Mouse (Mus musculus): ENCODE data around the gene Pithd1.

- TF ChIP-seq TCF12 (IDR thresholded peaks at IDR 0.05; ENCODE audit: low read depth, low read length) (no peak), CHD1 (IDR thresholded peaks at IDR 0.05; ENCODE audit: low read depth, low read length) (no peak), NELFE (IDR thresholded peaks at IDR 0.05; ENCODE audit: low read depth, low read length) (no peak), CTCF (IDR thresholded peaks at IDR 0.05 in 2 of 3, conservative IDR thresholded peaks at IDR 0.05 in 1 of 3; ENCODE audit: control insufficient read depth in 1 of 3, insufficient read depth in 1 of 3, low read depth in 2 of 3, low read length in 3 of 3, poor library complexity in 1 of 3, severe bottlenecking in 1 of 3) (no peak), MEF2A (IDR thresholded peaks at IDR 0.05; ENCODE audit: extremely low read depth, insufficient replicate concordance, low read depth, low read length, poor library complexity, severe bottlenecking) (no peak), E2F4 (IDR thresholded peaks at IDR 0.05; ENCODE audit: borderline replicate concordance, low read depth, low read length) (no peak), KAT2A (conservative IDR thresholded peaks at IDR 0.05; ENCODE audit: low read depth, low read length) (no peak)
Measured at GRCm38 (mm10) chr4:136004921-136005320, 17.9 kb upstream of the Pithd1 start.
